Mouse (Mus musculus) heart, postnatal 14 days (tissue): Measurements from ENCODE around the gene Fndc3b. TPM values are rescaled to one million over a fixed set of nuclear protein-coding genes. Genes with fewer than 3 reads are reported as not detected.
"Not testable (repeated sequence)": the region's sequence is repeated elsewhere in the genome, so short reads cannot be mapped to it uniquely, and the experiment has no call there.

ENCODE experiments used
- DNase-seq, 2 experiments: peaks; one replicate each; pipeline ENCODE4 v3.0.0; 2021 to 2022
- intact Hi-C: fragments of 180-260 bp; cut with DNase I; formaldehyde crosslinking; loops from one replicate; pipeline ENCODE4 v1.15.1; 2025
- total RNA-seq, 2 experiments: library from RNA; stranded (reverse); gene quantifications; 2 replicates each; pipeline ENCODE4 v1.2.3; 2021

Fndc3b gene
- total RNA-seq, 2 experiments from 2014 or later = 73.2 to 79.0 TPM

DNA sequence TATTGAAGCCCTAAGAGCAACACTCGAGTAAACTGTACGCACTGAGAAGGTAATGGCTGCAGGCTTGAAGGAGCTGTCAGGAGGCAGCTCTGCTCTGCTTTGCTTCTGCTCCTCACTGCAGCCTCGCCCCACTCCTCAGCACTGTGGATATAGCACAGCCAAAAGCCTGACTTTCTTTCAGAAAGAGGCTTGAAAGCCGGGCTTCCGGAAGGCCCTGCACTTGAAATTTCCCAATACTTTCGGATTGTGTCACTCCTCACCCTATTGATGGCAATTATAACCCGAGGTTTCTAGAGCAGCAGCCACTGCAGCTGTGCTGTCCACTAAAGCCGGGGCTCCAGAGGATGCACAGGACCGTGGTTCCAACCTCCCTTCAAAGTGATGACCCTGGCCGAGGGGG is 227.3 kb downstream of the Fndc3b start:
- intact Hi-C loops = no loop called here
- DNase-seq = no peak

GRCm38 (mm10) chr3:27483321-27483720 is 227.8 kb downstream of the Fndc3b start:
- intact Hi-C loops = no loop called here
- DNase-seq = no peak

- no peak for DNase-seq
- intact Hi-C loops = no loop called here
These were observed 229.4 kb downstream of the Fndc3b start for GRCm38 (mm10) chr3:27481738-27482137.

DNA sequence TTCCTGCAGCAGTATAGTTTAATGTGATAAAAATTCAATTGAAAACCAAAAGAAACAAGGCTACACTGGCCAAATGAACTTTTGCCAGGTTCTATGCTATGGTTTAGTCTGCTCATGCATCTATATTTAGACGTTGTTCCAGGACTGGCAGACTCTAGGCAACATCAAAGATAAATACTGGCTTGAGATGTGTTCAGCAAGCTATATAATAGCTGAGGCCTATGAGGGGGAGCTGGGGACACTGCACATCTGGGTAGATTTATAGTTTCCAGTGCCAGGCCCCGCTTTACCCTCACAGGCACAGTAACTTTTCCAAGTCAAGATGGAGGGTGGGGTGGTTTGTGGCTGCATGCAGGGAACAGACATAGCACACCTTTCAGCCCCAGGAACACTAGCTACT is 231.7 kb downstream of the Fndc3b start:
- DNase-seq = no peak
- intact Hi-C loops = no loop called here

DNA sequence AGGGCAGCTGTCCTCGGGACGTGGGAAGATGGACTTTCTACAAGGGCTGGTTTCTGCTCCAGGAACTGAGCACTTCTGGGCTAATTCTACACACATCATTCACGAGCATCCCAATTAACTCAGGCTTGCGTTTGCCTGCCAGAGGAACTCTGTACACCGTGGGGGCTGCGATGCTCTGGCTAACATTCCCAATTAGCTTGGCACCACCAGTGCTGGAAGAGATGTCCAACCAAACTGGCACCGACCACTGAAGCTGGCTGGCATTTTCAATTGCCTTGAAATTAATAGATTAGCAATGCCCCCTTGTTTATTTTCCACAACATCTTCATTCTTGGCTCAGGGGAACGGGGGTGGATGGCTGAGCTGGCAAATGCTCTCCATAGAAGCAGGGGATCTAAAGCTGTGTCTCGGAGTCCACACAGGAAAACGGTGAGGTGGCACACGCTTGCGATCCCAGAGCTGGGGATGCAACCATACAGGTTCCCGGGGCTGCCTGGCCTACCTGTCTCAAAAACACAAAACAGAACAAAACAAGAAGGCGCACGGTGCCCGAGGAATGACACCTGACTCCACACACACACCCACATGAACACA is 232.4 kb downstream of the Fndc3b start:
- DNase-seq = no peak
- intact Hi-C loops = no loop called here

- intact Hi-C loops, DNase-seq: not testable (repeated sequence)
These were observed 233.4 kb downstream of the Fndc3b start for GRCm38 (mm10) chr3:27477749-27478148.

DNA sequence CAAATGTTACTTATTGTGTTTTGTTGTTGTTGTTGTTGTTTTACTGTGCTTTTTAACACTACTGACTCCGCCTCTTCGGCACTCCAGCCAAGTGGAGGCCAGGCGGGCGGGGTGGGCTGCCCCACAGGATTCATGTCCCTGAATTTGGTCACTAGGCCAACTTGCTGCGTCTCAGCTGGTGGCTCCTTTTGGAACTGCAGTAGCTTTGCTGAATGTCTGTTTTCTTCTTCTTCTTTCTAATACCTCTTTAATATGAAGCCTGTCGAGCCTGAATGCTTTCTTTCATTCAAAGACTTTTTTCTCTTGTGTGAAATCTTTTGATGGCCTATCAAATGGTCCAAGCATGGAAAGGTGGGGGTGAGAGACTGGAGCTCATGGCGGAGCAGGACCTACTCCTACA is 235.2 kb downstream of the Fndc3b start:
- intact Hi-C loops = no loop called here
- DNase-seq = no peak

DNA sequence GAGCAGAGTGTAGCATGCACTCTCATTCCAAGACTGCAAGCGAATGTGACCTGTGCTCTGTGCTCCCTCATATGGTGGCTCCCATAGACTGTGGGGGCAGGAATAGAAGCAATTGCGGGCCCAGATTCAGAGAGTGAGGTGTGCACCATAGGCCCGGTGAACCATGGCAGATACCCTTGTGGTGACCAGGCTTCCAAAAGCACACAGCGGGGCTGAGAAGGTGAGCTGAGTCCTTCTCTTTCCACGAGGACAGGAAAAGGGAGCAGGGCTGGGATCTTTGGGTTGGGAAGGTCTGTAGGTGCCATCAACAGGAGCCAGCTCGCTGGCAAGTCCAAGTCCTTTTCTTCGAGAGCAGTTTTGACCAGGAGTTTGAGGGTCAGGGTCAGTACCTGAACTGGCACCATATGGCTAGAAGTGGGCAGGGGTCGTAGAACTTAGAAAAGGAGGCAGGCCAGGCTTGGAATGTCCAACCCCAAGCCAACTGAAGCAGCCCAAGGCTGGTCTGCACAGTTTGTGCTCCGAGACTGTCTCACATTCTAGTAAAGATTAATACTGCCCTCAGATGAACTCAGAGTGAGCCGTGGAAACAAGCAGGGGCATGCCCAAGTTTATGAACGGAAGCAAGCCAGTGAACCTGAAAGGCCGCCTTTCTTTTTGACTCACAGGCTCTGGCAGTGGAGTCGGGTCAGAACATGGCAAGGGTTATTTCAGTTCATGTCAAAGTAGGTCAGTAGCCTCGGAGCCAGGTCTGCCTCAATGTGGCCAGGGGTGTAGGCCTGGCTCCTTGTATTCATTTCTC is 237.1 kb downstream of the Fndc3b start:
- intact Hi-C loops = loop anchor here (5.0 kb wide), 1 partner anchor 233 kb away; no protein-coding TSS in a partner anchor
- peak; percentile 47 to 63 for DNase-seq

DNA sequence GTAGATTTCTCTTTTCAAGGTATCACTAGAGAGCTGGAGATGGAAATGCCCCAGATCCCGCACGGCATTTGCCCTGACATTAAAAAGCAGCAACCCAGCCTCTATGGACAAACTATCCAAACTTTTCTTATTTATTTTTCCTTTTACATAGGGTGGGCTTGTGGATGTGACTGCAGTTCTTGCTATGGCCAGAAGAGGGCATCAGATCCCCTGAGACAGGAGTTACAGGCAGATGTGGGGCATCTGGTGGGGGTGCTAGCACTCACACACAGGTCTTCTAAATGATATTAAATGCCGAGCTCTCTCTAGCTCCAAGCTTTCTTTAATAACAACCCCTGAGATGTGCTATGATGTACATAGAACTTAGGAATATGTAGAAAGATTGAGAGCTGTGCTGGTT is 238.3 kb downstream of the Fndc3b start:
- intact Hi-C loops = loop anchor here (5.0 kb wide), 1 partner anchor 234 kb away; no protein-coding TSS in a partner anchor
- DNase-seq = no peak

DNA sequence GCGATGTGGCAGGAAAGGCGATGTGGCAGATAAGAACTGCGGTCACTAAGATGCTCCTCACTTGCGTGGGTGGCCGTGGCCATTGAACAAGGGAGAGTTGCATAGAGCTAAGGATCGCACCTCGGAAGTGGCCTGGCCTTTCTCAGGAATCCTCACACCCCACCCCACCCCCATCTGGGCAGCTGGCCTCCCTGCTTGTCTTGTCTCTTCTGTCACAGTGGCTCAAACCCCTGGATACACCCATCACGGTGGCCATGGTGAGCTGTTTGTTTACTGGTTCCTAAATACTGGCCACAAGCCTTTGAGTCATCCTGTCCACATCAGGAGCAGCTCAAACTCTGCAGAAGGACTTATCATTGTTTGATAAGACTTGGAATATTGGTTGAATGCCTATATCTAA is 240.3 kb downstream of the Fndc3b start:
- peak; percentile 32 to 44 for DNase-seq

GRCm38 (mm10) chr3:27469971-27470370 is 241.1 kb downstream of the Fndc3b start:
- intact Hi-C loops = loop anchor here (5.0 to 10.0 kb wide), 4 partner anchors 218 to 505 kb away; no protein-coding TSS in a partner anchor
- DNase-seq = no peak

More for the DNA sequence above, 240.3 kb downstream of the Fndc3b start:
- intact Hi-C loops = loop anchor here (5.0 kb wide), 1 partner anchor 237 kb away; no protein-coding TSS in a partner anchor

- DNase-seq = peak; percentile 47 to 71
- intact Hi-C loops = loop anchor here (5.0 to 10.0 kb wide), 3 partner anchors 215 to 507 kb away; no protein-coding TSS in a partner anchor
These were observed 243.5 kb downstream of the Fndc3b start for GRCm38 (mm10) chr3:27467505-27468020.

DNA sequence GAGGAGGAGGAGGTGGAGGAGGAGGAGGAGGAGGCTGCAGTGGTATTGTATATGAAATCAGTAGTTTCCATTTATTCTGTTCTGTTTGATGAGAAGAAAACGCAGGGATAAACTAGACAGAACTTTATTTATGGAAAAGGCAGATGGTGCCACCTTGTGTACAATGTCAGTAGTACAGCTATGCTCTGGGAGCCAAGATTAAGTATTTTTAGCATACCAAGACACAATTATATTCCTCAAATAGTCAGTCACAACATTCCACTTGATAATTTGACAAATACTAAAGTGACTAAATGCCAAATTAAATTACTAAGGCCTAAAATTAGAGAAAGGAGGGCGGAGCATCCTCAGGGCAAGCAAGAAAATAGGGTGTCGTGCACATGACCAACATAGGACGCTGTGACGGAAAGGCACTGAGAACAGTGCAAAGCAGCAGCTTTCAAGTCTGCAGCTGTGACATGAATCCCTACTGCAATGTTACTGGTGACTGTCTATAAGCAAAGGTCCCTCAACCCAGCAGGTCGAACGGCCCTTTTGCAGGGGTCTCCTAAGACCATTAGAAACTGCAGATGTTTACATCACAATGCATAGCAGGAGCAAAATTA is 244.7 kb downstream of the Fndc3b start:
- peak; percentile 51 to 76 for DNase-seq

DNA sequence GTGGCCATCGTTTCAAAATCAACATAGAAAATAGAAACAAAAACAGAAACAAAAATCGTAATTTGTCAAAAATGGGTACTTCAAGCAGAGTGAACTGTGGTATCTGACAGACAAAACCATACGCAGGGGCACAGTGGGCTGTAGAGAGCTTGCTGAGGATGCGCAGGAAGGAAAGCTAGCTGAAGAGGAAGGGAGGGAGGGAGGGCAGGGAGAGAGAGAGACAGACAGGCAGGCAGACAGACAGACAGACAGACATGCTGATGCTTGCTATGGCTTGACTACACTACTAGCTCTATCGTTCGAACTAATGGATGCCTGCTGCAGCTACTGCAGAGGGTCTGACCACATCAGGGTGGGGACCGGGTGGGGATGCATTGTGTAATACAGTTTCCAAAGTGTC is 247.7 kb downstream of the Fndc3b start:
- DNase-seq = no peak
- intact Hi-C loops = loop anchor here (5.0 to 10.0 kb wide), 5 partner anchors 121 to 1284 kb away; no protein-coding TSS in a partner anchor

More for the DNA sequence above, 244.7 kb downstream of the Fndc3b start:
- intact Hi-C loops = loop anchor here (5.0 to 10.0 kb wide), 3 partner anchors 214 to 508 kb away; no protein-coding TSS in a partner anchor

- intact Hi-C loops = loop anchor here (5.0 to 10.0 kb wide), 5 partner anchors 121 to 1284 kb away; no protein-coding TSS in a partner anchor
- no peak for DNase-seq
These were observed 248.2 kb downstream of the Fndc3b start for GRCm38 (mm10) chr3:27462934-27463333.

- intact Hi-C loops = loop anchor here (5.0 to 10.0 kb wide), 5 partner anchors 120 to 1285 kb away; no protein-coding TSS in a partner anchor
- DNase-seq = no peak
These were observed 248.7 kb downstream of the Fndc3b start for GRCm38 (mm10) chr3:27462316-27462902.

GRCm38 (mm10) chr3:27461861-27462260 is 249.2 kb downstream of the Fndc3b start:
- intact Hi-C loops = loop anchor here (5.0 to 10.0 kb wide), 5 partner anchors 120 to 1285 kb away; no protein-coding TSS in a partner anchor
- no peak for DNase-seq

DNA sequence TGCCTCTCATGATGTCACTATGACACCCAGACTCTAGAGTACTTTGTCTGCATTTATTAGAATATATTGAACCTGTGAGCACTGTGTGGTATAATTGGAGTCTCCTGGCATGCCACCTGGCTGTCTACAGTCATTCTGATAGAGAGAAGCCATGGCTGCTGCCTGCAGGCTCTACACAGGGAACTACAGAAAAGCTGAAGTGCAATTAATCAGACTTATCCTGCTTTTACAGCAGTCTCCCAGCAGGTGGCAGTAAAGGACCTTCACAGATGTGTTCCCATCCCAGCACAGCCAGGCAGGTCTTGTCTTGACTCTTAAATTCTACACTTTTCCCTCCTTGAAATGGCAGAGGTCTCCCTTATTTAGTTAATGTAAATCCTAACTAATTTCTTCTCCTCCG is 250.1 kb downstream of the Fndc3b start:
- intact Hi-C loops = loop anchor here (5.0 to 10.0 kb wide), 5 partner anchors 119 to 1286 kb away; no protein-coding TSS in a partner anchor
- peak; percentile 78 to 85 for DNase-seq

DNA sequence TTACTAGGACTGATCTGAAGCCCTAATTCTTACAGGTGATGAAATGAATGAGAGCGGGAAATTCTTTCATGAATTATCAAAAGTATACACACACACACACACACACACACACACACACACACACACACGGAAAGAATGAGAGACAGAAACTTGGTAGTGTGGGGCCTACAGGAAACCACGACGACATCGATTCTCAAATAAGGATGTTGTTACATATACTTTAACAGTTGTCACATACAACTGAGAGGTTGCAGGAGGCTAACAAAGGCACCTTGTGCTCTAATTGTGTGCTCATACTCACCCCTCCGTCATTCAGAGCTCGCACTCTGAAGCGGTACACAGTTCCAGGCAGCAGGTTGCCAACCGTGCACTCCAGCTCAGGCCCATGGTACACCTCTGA is 252.7 kb downstream of the Fndc3b start:
- intact Hi-C loops = loop anchor here (5.0 kb wide), 1 partner anchor 191 kb away; no protein-coding TSS in a partner anchor
- no peak for DNase-seq

GRCm38 (mm10) chr3:27456514-27456913 is 254.6 kb downstream of the Fndc3b start:
- no peak for DNase-seq
- intact Hi-C loops = loop anchor here (5.0 kb wide), 1 partner anchor 189 kb away; no protein-coding TSS in a partner anchor
